Mouse (Mus musculus) spleen, adult 2 months (tissue): ENCODE measurements around the gene Foxc1. TPM values are rescaled to one million over a fixed set of nuclear protein-coding genes. Genes with fewer than 3 reads are reported as not detected.

Experiments used
- DNase-seq, 2 experiments: peaks; one replicate each; pipeline versions ENCODE4 v3.0.0 to v3.0.0-alpha.2; 2012 to 2021; ENCODE audit warnings: low spot score in 2 of 2, low read depth in 1 of 2
- H3K27ac ChIP-seq: fragments of 200-500 bp; 2 replicates; pipeline ENCODE4 v1.5.1; 2012; ENCODE audit warnings: low read length, inconsistent platforms; ENCODE audit not compliant: insufficient read depth
- H3K27me3 ChIP-seq: fragments of 200-500 bp; 2 replicates; pipeline ENCODE4 v1.6.1; 2012; ENCODE audit warnings: mild to moderate bottlenecking, moderate library complexity, low read length, inconsistent platforms; ENCODE audit not compliant: control insufficient read depth, insufficient read depth
- H3K36me3 ChIP-seq: fragments of 200-500 bp; 2 replicates; pipeline ENCODE4 v1.6.1; 2012; ENCODE audit warnings: mild to moderate bottlenecking, low read length, inconsistent platforms; ENCODE audit not compliant: control insufficient read depth, insufficient read depth
- H3K4me1 ChIP-seq: fragments of 200-500 bp; 2 replicates; pipeline ENCODE4 v1.6.1; 2011; ENCODE audit warnings: inconsistent platforms; ENCODE audit not compliant: control insufficient read depth, insufficient read depth, insufficient read length
- H3K4me3 ChIP-seq: fragments of 200-500 bp; 2 replicates; pipeline ENCODE4 v1.5.1; 2011; ENCODE audit warnings: mild to moderate bottlenecking, inconsistent platforms; ENCODE audit not compliant: insufficient read depth, insufficient read length; ENCODE audit errors: extremely low read depth
- CTCF ChIP-seq: fragments of 200-500 bp; IDR thresholded peaks from 2 replicates; pipeline ENCODE4 v1.5.1; 2011; ENCODE audit warnings: mild to moderate bottlenecking, inconsistent platforms; ENCODE audit not compliant: insufficient read depth, insufficient read length, insufficient replicate concordance; ENCODE audit errors: extremely low read depth
- POLR2A ChIP-seq: fragments of 200-500 bp; IDR thresholded peaks from 2 replicates; pipeline ENCODE4 v1.6.1; 2011; ENCODE audit warnings: low read depth, low read length, inconsistent platforms
- whole genome bisulfite sequencing: fragments of 180-500 bp; shearing (Covaris S2); methylation state at CpG from one replicate; pipeline ENCODE4 v1.1.7; 2018; 5-methylcytosine and 5-hydroxymethylcytosine counted together
- polyA plus RNA-seq: library from polyadenylated mRNA; depleted of rRNA; stranded (reverse); fragments of >200 nt; gene quantifications from 2 replicates; pipeline ENCODE4 v1.2.3, GENCODE M21; 2012

Gene Foxc1
- polyA plus RNA-seq, 1 experiment: 0.26 TPM

DNA sequence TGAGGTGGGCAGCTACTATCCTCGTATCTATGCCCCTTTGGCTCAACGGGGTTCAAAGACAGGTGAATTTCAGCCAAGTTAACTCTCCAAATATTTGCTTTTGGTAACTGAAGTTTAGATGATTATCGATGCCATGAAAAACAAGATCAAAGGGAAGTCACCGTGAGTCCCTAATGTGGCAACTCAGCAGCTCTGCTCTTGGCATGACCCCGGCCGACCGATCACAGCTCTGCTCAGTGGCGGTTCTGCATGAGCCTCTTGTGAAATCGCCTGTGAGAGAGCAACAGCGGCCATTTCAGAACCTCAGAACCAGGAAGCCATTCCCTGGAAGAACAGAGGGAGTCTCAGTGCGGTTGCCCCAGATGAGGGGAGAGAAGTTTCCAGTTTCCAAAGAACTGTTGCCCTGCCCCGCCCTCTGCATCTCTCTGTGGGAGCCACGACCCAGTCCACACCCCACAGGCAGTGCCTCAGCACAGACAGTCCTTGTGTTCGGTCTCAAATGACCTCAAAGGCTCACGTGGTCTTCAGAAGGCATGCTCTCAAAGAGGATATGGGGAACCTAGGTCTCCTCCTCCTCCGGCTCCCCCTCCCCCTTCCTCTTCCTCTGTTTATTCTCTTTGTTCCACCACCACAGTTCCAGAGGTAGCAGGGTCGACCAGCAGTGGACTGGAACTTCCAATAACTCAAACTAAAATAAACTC, 27.0 kb upstream of the Foxc1 start:
- 69% methylated on average over 17 of the region's 17 CpGs for WGBS
- Histone ChIP-seq H3K36me3 (no peaks in the 10 kb centered on the region), H3K4me1 (no peaks in the 10 kb centered on the region), H3K27me3 (no peaks in the 10 kb centered on the region), H3K27ac (no peak overlapping the region), H3K4me3 (no peak overlapping the region)
- no peak for TF ChIP-seq CTCF
- no peak for TF ChIP-seq POLR2A
- DNase-seq: no peak

DNA sequence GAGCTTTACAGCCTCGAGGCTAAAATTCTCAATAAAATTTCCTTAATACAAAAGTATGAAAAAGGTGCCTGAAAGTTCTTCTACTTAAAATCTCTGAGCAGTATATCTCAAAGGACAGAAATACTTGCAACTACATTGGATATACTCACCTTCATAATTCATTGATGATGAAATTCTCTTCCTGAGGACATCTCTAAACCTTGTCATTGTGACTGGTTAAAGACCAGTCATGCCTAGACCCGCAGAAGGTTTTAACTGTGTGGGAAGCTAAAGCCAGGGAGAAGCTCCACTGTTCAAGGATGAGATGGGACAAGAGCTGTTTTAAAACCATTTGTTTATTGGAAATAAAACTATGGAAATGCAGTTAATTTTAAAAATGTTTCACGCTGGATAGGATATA, 26.1 kb upstream of the Foxc1 start:
- Histone ChIP-seq H3K27me3 (no peaks in the 10 kb centered on the region), H3K36me3 (no peaks in the 10 kb centered on the region), H3K27ac (no peak overlapping the region), H3K4me1 (no peaks in the 10 kb centered on the region), H3K4me3 (no peak overlapping the region)
- no peak for DNase-seq
- TF ChIP-seq CTCF (no peak), POLR2A (no peak)
- 86% methylated on average over 3 of the region's 3 CpGs for WGBS

DNA sequence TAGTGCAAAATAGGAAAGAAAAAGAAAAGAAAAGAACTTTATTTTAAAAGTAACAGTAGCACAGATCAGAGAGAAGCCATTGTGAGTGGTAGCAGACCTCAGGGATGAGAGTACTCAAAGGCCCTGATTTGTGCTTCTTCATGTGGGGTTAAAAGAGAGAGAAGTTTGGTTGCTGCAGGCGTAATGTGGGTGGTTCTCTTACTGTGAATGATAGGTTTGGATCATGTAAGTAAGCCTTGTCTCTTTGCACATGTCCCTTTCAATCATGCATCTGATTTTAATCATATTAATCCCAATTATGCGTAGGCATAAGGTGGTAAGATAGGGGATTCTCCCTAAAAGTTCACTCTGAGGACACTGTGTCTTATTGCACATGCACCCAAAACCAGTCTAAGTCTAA, 24.4 kb upstream of the Foxc1 start:
- no peak for TF ChIP-seq CTCF
- TF ChIP-seq POLR2A: no peak
- Histone ChIP-seq H3K36me3 (no peaks in the 10 kb centered on the region), H3K4me3 (no peak overlapping the region), H3K27me3 (no peaks in the 10 kb centered on the region), H3K27ac (no peak overlapping the region), H3K4me1 (no peaks in the 10 kb centered on the region)
- DNase-seq: no peak
- WGBS: 94% methylated on average over 2 of the region's 2 CpGs

DNA sequence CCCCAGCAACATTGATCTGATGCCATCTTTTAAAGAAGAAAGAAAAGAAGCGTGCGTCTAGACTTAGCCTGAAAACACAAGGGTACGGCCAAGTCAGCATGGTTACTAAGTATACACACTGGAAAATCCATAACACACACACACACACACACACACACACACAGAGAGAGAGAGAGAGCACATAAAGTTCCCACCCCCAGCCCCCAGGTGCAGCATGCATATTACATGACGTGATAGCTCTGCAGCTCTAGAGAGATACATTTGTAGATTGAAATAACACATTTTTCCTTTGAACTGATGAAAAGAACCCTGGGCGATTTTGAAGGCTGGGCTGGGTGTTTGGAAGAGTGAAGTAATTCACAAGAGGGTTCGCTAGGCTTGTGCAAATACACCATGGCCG, 21.7 kb upstream of the Foxc1 start:
- no peak for DNase-seq
- TF ChIP-seq POLR2A (no peak), CTCF (no peak)
- Histone ChIP-seq H3K4me3 (no peak overlapping the region), H3K4me1 (no peaks in the 10 kb centered on the region), H3K27me3 (no peaks in the 10 kb centered on the region), H3K27ac (no peak overlapping the region), H3K36me3 (no peaks in the 10 kb centered on the region)
- 93% methylated on average over 7 of the region's 7 CpGs for WGBS

DNA sequence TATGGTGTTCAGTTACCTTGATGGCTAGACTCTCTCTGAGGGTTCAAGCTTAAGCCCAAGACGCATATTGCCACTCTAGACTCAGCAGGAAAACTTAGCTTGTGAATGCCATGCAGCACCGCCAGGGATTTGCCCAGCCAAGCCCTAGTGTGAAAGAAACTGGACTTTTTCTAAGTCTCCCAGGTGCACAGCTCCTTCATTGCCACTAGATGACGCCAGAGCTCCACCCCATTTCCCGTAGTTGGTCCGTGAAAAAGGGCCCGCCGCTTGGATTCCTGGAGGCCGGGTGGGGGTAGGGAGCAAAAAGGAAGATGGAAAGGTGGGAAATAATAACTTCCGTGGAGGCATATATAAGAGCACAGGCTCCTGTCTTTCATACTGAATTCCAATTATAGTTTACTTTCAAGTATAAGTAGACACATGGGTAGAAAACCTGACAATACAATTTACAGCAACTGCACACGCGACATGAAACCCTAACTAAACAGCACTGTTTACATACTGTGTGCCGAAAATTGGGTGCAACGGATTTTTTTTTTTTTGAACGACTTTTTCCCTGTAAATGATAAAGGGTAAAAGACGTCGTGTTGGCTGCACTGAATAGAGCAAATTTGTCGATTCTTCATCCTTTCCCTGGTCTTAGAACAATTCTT, 13.8 kb upstream of the Foxc1 start:
- TF ChIP-seq CTCF (peak; percentile 66; the same call in 1 of the 2 replicates), POLR2A (no peak)
- no peak for DNase-seq
- no peaks in the 10 kb centered on the region for H3K27me3 ChIP-seq
- H3K4me3 ChIP-seq: no peak overlapping the region
- WGBS: 19% methylated on average over 17 of the region's 17 CpGs
- H3K36me3 ChIP-seq: no peaks in the 10 kb centered on the region
- H3K4me1 ChIP-seq: no peaks in the 10 kb centered on the region
- no peak overlapping the region for H3K27ac ChIP-seq

DNA sequence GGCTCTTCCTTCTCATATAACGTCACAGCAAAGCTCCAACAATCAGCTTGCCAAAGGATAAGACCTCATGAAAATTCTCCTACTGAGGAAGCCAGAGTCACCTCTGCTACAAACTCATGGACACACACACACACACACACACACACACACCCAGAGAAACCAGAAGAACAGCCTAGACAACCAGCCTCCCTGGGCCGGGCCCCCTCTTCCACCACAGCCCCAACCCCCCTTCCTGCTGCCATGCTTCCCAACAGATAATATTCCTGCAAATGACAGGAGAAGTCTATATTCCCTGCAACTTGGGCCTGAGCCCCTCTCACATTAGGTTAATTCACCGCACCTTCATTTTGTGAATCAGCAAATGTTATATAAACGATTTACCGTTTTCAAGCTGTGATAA, 13.3 kb upstream of the Foxc1 start:
- 51% methylated on average over 5 of the region's 5 CpGs for WGBS
- Histone ChIP-seq H3K36me3 (no peaks in the 10 kb centered on the region), H3K27ac (no peak overlapping the region), H3K27me3 (no peaks in the 10 kb centered on the region), H3K4me3 (no peak overlapping the region), H3K4me1 (no peaks in the 10 kb centered on the region)
- no peak for DNase-seq
- no peak for TF ChIP-seq POLR2A
- TF ChIP-seq CTCF: no peak

DNA sequence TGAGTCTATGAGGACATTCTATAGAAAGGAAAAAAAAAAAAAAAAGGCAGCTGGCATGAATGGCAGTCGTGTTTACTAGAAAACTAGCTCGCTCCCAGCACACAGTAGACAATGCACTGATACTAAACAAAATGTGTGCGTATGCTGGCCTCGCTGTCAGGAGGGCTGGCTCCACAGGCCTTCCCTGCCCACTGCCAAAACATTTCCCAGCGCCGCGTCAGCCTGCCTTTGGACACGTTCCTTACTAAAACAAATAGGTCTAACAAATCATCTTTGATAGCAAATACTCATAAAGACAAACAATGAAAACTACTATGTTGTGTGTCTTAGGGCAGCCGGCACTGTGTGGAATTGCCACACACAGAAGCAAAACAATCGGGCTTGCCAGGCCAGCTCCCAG, 9.1 kb upstream of the Foxc1 start:
- no peak overlapping the region for H3K4me3 ChIP-seq
- H3K27me3 ChIP-seq: peaks cover 6% of the 10 kb centered on the region
- no peak overlapping the region for H3K27ac ChIP-seq
- TF ChIP-seq CTCF: no peak
- WGBS: 86% methylated on average over 10 of the region's 10 CpGs
- DNase-seq: no peak
- peaks cover 2% of the 10 kb centered on the region for H3K4me1 ChIP-seq
- no peaks in the 10 kb centered on the region for H3K36me3 ChIP-seq
